Mouse (Mus musculus) activated CD4-positive, CD25-positive, alpha-beta regulatory T cell, adult 4 months (primary cell): Measurements from ENCODE around the gene Aldoc. TPM values are rescaled to one million over a fixed set of nuclear protein-coding genes. Genes with fewer than 3 reads are reported as not detected.

Experiments used
- ATAC-seq: one replicate; pipeline ENCODE4 v1.8.0; 2017
- polyA plus RNA-seq, 2 experiments: library from polyadenylated mRNA; unstranded; fragments of 100-300 nt; shearing (Covaris generic); gene quantifications; one replicate each; pipeline ENCODE4 v1.2.1; 2017

Aldoc gene
- polyA plus RNA-seq, 2 experiments from 2014 or later = 5.6 to 8.6 TPM

DNA sequence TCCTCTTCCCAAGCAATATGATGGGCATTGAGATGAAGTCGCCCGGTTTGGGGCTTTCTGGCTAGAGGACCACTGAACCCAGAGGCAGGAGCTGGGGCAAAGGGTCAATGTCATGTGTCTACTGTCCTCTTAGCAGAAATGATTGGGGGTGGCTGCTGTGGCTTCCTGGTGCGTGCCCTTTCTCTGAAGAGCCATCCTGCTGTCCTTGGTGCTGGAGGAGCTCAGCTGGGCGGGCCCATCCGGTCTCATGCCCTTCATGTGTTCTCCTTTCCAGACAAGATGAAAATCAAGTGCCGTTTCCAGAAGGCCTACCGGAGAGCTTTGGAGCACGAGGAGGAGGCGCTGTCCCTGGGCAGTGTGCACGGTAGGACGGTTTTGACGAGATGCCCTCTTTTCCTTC lies 9.9 kb downstream of the Aldoc start:
- no peak for ATAC-seq

GRCm38 (mm10) chr11:78333992-78334391 lies 11.2 kb downstream of the Aldoc start:
- no peak for ATAC-seq

GRCm38 (mm10) chr11:78337040-78337439 lies 14.3 kb downstream of the Aldoc start:
- ATAC-seq = no peak

DNA sequence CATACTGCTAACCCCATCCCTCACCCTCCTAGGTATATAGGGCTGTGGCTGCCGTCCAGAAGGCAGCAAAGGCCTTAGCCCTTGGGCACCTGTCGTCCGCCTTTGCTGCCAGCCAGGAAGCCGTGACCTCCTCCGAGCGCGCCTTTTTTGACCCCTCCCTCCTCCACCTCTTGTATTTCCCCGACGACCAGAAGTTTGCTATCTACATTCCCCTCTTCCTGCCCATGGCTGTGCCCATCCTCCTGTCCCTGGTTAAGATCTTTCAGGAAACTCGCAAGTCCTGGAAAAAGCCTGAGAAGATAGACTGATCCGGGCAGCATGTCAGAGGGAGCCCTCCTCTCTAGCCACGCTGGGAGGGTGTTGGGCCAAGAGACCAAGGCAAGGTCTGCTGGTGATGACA lies 18.9 kb downstream of the Aldoc start:
- no peak for ATAC-seq

- peak; percentile 34 for ATAC-seq
Measured at GRCm38 (mm10) chr11:78343381-78344327, 20.9 kb downstream of the Aldoc start, which contains the start of gene Unc119. TSS of gene Unc119 (plus strand) at chr11:78343482.

GRCm38 (mm10) chr11:78344328-78344889 lies 21.6 kb downstream of the Aldoc start:
- no peak for ATAC-seq

- peak; percentile 9 for ATAC-seq
Measured at GRCm38 (mm10) chr11:78344890-78345715, 22.3 kb downstream of the Aldoc start.

DNA sequence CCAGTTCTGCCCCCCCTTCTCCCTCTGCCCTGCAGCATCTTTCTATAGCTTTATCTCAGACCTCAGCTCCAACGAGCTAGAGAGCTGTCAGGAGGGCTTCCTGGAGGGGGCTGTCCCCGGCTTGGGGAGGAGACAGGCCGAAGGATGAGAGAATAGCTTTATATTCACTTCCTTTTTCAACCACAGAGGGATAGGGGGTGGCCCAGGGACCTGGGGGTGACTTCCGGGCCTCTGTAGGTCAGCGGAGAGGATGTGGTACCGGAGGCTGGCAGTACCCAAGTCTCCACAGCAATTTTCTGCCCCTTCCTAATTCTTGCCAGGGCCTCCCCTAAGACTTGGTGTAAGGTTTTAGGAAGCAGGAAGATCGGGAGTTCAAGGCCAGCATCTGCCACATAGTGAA lies 23.0 kb downstream of the Aldoc start:
- ATAC-seq = peak; percentile 88

- ATAC-seq = no peak
Measured at GRCm38 (mm10) chr11:78346326-78347069, 23.7 kb downstream of the Aldoc start.

- no peak for ATAC-seq
Measured at GRCm38 (mm10) chr11:78347070-78347754, 24.4 kb downstream of the Aldoc start.

DNA sequence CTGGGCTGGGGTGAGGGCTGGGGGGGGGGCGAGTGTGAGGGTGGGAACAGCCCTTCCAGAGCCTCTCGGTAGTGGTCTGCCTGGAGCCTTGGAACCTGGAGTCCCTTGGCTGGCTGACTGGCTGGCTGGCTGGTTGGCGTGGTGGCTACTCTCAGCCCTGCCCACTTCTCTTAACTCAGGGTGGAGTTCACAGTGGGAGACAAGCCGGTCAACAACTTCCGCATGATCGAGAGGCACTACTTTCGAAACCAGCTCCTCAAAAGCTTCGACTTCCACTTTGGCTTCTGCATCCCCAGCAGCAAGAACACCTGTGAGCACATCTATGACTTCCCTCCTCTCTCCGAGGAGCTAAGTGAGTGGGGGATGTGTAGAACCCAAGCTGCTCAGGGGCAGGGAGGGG lies 25.1 kb downstream of the Aldoc start:
- ATAC-seq = no peak

- no peak for ATAC-seq
Measured at GRCm38 (mm10) chr11:78348474-78348873, 25.7 kb downstream of the Aldoc start.

DNA sequence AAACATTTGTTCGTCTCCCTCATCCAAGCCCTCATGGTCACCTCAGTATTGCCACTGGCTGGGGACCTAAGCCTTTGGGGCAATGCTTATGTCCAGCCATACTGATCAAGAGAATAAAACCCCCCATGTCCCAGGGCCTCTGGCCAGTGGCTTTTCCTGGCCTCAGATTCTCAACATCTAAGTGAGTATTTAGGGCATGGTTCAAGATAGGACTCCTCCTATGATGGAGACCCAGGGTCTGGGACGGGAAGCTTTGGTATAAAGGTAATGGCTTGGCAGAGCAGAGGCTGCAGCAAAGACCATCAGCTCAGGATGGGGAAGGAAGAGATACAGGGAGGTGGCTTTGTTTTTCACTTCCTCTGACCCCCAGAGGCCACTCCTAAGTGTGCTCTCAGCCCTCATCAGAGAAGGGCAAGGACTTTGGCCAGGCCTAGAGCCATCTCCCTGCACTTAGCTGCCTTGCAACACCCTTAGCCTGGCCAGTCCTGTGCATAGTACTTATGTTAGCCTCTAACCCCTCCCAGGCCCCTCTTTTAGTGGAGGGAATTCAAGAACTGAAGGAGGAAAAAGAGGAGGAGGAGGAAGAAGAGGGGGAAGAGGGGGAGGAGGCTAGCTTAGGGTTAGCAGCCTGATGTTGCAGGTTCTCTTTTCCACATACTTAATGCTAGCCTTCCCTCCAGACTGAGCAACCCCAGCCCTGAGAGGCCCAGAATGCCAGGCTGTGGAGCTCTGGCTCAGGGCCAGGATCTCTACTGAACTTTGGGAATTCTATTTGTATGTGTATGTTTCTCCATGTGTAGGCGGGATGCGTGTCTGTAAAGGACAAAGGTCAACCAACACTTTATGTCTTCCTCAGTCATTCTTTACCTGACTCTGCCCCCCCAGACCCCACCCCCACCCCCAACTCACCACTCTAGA lies 26.9 kb downstream of the Aldoc start:
- no peak for ATAC-seq

- no peak for ATAC-seq
Measured at GRCm38 (mm10) chr11:78353081-78353480, 30.3 kb downstream of the Aldoc start.

DNA sequence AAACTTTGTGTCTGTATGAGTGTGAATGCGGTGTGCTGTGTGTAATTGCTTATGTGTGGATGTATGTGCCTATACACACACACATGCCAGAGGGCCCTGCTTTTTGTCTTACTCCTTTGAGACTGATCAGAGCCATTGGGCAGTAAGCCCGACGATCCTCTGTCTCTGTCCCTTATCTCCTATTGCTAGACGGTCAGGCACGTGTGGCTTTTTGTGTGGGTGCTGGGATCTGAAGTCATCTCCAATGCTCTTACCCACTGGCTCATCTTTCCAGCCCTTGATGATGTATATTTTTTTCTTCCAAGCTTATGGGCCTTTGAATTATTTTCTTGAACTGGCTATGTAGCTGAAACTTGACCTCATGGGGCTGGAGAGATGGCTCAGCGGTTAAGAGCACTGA lies 32.1 kb downstream of the Aldoc start:
- no peak for ATAC-seq

GRCm38 (mm10) chr11:78355471-78356238 lies 32.9 kb downstream of the Aldoc start:
- ATAC-seq = no peak

- no peak for ATAC-seq
Measured at GRCm38 (mm10) chr11:78358330-78359007, 35.7 kb downstream of the Aldoc start.

DNA sequence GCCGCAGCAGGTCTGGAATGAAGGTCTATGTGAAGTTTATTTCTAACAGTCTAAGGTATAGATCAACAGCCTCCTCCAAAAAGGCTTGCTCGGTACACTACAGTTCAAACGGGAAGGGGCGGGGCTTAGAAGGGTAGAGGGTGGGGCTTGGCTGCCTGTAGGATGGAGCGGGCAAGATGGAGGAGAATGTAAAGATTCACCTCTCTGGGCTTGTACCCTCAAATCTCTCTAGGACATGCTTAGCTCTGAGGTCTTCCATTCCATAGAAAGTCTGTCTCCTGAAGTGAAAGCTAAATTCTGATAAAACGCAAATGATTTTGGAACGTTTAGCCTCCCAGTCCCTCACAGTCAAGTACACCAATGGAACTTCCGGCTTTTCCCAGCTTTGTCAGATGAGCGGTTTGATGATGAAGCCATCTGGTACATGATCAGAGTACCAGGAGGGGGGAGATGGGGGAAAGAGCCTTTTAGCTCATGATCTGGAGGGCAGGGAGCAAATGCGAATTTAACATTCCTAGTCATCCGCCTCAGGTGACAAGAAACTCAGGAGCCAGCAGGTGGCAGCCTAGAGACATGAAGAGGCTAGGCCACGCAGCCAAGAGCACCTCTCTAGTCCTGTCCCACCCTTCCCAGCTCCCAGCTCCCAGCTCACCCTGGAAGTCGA lies 37.5 kb downstream of the Aldoc start:
- peak; percentile 85 for ATAC-seq

DNA sequence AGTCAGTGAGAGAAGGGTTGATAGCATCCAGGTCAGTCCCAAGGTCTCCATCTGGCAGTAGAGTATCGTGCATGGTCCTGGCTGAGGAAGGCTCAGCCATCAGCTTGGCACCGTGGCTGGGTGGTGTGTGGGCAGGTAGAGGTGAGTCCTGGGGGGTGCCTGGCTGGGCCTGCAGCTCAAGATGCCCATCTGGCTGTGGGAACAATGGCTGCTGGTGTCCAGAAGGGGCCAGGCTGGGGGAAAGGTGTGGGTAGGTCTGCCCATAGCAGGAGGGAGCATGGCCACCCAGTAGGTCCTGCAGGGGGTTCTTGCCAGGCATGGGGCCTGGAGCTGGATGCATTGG lies 38.0 kb downstream of the Aldoc start:
- ATAC-seq = no peak
